Mouse (Mus musculus): ENCODE measurements around the gene Phc2. TPM values are rescaled to one million over a fixed set of nuclear protein-coding genes. Genes with fewer than 3 reads are reported as not detected.

Phc2 gene
- polyA plus RNA-seq, 1 experiment from 2014 or later, result 107 TPM

DNA sequence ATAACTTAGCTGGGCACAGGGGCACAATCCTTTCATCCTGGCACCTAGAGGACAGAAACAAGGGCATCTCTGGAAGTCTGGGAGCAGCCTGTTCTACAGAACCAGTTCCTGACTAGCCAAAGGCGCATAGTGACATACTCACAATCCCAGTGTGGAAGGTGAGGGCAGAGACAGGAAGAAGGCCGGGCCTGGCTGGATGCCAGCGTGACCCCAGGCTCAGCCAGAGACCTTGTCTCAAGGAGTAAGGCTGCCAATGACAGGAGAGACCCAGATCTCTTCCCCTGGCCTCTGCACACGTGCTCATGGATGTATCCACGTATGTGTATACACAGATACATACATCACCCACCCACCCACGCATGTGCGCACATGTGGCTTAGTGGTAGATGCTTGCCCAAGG, 127.5 kb downstream of the Phc2 start:
- H3K9me3 ChIP-seq (ENCODE audit: low read depth, low read length), result no peaks in the 10 kb centered on the region
- peaks cover 96% of the 10 kb centered on the region for H3K36me3 ChIP-seq (ENCODE audit: insufficient read depth)
- H3K4me3 ChIP-seq (ENCODE audit: low read depth, low read length), result no peak overlapping the region
- no peak overlapping the region for H3K27ac ChIP-seq (ENCODE audit: low read depth)
- no peaks in the 10 kb centered on the region for H3K27me3 ChIP-seq (ENCODE audit: insufficient read depth, low read length)
- H3K4me2 ChIP-seq, result no peak overlapping the region
- no peak for ATAC-seq (ENCODE audit: insufficient read depth)
- H3K4me1 ChIP-seq (ENCODE audit: insufficient read depth), result no peaks in the 10 kb centered on the region
- WGBS, result 83% methylated on average over 7 of the region's 7 CpGs
- H3K9ac ChIP-seq, result no peak overlapping the region
- no peak for TF ChIP-seq CTCF (IDR thresholded peaks at IDR 0.05; ENCODE audit: low read depth)
- no peak for DNase-seq

DNA sequence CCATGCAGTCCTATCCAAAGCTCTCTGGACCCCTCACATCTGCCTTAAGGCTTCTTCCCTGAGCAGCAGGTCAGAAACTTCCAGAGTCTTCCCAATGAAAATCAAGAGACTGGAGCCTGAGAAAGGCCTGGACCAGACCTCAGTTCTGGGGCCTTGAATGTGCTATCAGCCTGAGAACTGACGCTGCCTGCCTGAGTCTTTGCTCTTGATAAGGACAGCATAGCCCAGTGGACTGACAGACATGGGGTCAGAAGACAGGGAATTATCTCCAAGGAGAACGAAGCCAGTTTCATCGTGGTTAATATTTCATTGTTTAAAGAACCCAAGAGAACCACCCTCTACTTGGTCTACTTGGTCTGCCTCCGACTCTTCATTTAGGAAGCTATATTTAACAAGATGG, 128.1 kb downstream of the Phc2 start:
- 57% methylated on average over 4 of the region's 4 CpGs for WGBS
- no peak overlapping the region for H3K4me2 ChIP-seq

DNA sequence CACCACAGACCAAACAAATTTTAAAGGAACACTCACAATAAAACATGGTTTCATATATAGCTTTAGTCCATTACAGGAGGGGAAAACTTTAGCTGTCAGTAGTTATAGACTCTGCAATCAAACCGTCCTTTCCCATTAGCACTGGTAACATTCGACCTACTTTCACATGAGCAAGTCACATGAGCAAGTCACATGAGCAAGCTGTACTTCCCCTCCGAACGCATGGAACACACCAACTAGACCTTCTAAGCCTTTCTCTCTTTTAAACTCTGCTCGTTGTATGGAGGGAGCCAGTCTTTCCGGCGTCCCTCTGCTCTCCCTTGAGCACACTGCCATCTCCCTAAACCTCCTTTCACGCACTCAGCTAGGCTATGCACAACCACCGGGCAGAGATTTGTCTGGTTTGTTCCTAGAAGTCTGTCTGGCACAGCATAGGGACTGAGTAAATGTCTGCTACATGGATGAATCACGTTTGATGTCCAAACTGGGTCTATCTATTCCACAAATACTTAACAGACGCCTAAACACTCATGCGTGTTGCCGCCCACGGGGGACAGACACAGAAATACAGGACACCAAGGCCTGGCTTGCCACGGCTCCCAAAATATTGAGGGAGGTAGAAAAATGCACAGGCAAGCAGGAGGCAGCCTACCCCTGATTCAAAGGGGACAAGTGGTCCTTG, 130.6 kb downstream of the Phc2 start:
- H3K4me3 ChIP-seq (ENCODE audit: low read depth, low read length), result no peak overlapping the region
- WGBS, result 89% methylated on average over 15 of the region's 15 CpGs

More for the DNA sequence above, 128.1 kb downstream of the Phc2 start:
- Histone ChIP-seq H3K27ac (ENCODE audit: low read depth) (no peak overlapping the region), H3K9me3 (ENCODE audit: low read depth, low read length) (no peaks in the 10 kb centered on the region), H3K36me3 (ENCODE audit: insufficient read depth) (peaks cover 96% of the 10 kb centered on the region), H3K27me3 (ENCODE audit: insufficient read depth, low read length) (no peaks in the 10 kb centered on the region), H3K9ac (no peak overlapping the region), H3K4me1 (ENCODE audit: insufficient read depth) (no peaks in the 10 kb centered on the region), H3K4me3 (ENCODE audit: low read depth, low read length) (no peak overlapping the region)
- TF ChIP-seq CTCF (IDR thresholded peaks at IDR 0.05; ENCODE audit: low read depth), result no peak
- ATAC-seq (ENCODE audit: insufficient read depth), result no peak
- DNase-seq, result no peak

DNA sequence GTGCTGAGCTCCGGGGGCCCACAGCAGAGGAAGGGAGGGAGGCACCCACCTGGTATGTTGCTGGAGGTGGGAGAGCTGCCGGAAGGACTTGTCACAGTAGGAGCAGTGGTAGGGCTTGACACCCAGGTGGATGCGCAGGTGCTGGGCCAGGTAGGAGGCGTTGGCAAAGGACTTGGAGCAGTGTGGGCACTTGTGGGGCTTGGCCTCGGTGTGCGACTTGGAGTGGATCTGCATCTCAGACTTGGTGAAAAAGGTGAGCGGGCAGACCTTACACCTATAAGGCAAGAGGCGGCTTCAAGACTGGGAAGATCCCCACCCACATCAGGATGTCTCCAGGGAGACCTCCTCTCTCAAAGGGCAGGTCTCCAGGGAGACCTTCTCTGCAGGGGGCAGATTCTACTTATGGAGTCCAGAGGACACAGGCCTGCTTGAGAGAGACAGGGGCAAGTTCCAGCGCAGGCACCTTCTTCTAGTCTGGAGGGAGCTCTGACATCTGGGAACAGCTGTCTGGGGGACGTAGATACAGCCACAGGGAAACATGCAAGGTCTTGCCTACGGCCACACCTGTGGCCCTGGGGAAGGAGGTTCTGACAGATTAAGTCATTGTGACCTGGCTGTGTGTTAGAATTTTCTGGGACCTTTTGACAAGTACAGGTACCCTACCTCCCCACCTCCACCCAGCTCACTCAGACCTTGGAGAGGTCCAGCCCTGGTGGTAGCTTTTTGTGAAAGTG, 131.6 kb downstream of the Phc2 start:
- H3K27ac ChIP-seq (ENCODE audit: low read depth), result no peak overlapping the region
- TF ChIP-seq CTCF (IDR thresholded peaks at IDR 0.05; ENCODE audit: low read depth), result no peak
- H3K4me2 ChIP-seq, result no peak overlapping the region
- no peak overlapping the region for H3K9ac ChIP-seq
- H3K4me3 ChIP-seq (ENCODE audit: low read depth, low read length), result no peak overlapping the region
- no peaks in the 10 kb centered on the region for H3K4me1 ChIP-seq (ENCODE audit: insufficient read depth)
- no peak for DNase-seq
- H3K27me3 ChIP-seq (ENCODE audit: insufficient read depth, low read length), result no peaks in the 10 kb centered on the region
- ATAC-seq (ENCODE audit: insufficient read depth), result no peak
- peaks cover 85% of the 10 kb centered on the region for H3K36me3 ChIP-seq (ENCODE audit: insufficient read depth)
- no peaks in the 10 kb centered on the region for H3K9me3 ChIP-seq (ENCODE audit: low read depth, low read length)
- WGBS, result 97% methylated on average over 11 of the region's 11 CpGs

More for the DNA sequence above, 130.6 kb downstream of the Phc2 start:
- TF ChIP-seq CTCF (IDR thresholded peaks at IDR 0.05; ENCODE audit: low read depth), result no peak
- Histone ChIP-seq H3K4me2 (no peak overlapping the region), H3K9me3 (ENCODE audit: low read depth, low read length) (no peaks in the 10 kb centered on the region), H3K4me1 (ENCODE audit: insufficient read depth) (no peaks in the 10 kb centered on the region), H3K9ac (no peak overlapping the region), H3K36me3 (ENCODE audit: insufficient read depth) (peaks cover 91% of the 10 kb centered on the region), H3K27me3 (ENCODE audit: insufficient read depth, low read length) (no peaks in the 10 kb centered on the region), H3K27ac (ENCODE audit: low read depth) (no peak overlapping the region)
- ATAC-seq (ENCODE audit: insufficient read depth) (no peak), DNase-seq (no peak)

DNA sequence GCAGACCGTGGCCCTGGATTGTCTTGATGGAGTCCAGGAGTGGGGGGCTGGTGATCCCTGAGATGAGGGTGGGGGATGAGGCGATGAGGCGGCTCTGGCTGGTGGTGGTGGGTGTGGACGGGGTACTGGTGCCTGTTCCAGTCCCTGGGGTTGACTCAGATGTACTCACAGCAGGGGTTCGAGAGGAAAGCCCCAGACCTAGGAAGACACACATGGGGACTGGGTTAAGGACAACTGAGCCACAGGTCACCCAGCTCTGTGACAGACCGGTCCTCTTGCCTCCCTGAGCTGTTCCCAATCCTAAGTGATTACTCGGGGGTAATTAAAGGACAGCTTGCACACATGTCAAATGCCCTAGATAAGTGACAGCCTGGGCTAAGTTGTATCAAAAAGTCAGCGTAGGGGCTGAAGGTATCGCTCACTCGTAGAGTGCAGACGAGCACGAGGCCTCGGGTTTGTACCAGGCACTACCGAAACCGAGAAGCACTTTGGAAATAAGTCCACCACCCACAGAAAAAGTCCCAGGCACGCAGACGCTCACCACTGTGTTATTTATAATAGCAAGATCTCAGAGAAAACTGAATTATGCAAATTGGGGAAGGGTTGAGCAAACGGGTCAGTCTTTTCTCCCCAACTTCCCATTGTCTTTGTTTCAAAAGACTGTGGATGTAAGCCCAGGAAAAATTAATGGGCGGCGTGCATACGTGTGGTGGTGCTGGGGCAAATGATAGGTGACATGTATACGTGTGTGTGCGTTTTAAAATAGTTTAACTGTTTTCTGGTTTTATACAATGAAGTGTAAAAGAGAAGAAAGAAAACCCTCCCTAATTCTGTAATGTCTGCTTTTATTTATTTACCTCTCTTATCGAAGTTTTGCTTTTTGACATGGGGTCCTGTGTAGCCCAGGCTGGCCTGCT, 132.8 kb downstream of the Phc2 start:
- H3K4me3 ChIP-seq (ENCODE audit: low read depth, low read length), result no peak overlapping the region
- DNase-seq, result no peak
- H3K27ac ChIP-seq (ENCODE audit: low read depth), result no peak overlapping the region
- peaks cover 73% of the 10 kb centered on the region for H3K36me3 ChIP-seq (ENCODE audit: insufficient read depth)
- H3K9me3 ChIP-seq (ENCODE audit: low read depth, low read length), result no peaks in the 10 kb centered on the region
- H3K27me3 ChIP-seq (ENCODE audit: insufficient read depth, low read length), result no peaks in the 10 kb centered on the region
- no peak for TF ChIP-seq CTCF (IDR thresholded peaks at IDR 0.05; ENCODE audit: low read depth)
- ATAC-seq (ENCODE audit: insufficient read depth), result no peak
- 89% methylated on average over 24 of the region's 24 CpGs for WGBS
- H3K4me1 ChIP-seq (ENCODE audit: insufficient read depth), result no peaks in the 10 kb centered on the region
- no peak overlapping the region for H3K9ac ChIP-seq
- H3K4me2 ChIP-seq, result no peak overlapping the region

DNA sequence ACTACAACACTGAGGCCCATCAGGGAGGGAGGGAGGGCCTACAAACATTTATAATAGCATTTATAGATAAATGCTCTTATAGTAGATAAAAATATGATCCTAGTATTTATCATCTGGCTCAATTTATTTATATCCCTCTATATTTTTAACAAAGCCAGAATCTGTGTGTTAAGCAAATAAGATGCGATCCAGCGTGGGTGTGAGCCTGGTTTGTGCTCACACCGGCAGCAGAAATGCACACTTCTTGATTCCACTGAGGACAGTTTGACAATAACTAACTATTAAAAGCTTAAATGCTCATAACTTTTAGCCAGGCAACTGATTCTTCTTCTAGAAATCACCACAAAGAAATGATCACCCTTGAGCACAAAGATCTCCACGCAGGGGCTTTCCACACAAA, 133.6 kb downstream of the Phc2 start:
- 90% methylated on average over 4 of the region's 4 CpGs for WGBS
- Histone ChIP-seq H3K36me3 (ENCODE audit: insufficient read depth) (peaks cover 64% of the 10 kb centered on the region), H3K9ac (no peak overlapping the region), H3K4me2 (no peak overlapping the region), H3K4me3 (ENCODE audit: low read depth, low read length) (no peak overlapping the region), H3K27me3 (ENCODE audit: insufficient read depth, low read length) (no peaks in the 10 kb centered on the region), H3K9me3 (ENCODE audit: low read depth, low read length) (no peaks in the 10 kb centered on the region), H3K27ac (ENCODE audit: low read depth) (no peak overlapping the region), H3K4me1 (ENCODE audit: insufficient read depth) (no peaks in the 10 kb centered on the region)
- ATAC-seq (ENCODE audit: insufficient read depth), result no peak
- no peak for TF ChIP-seq CTCF (IDR thresholded peaks at IDR 0.05; ENCODE audit: low read depth)
- no peak for DNase-seq

All from lung, embryonic 14.5 days (tissue).